Mouse (Mus musculus): Measurements from ENCODE around the gene Ctdsp2. TPM values are rescaled to one million over a fixed set of nuclear protein-coding genes. Genes with fewer than 3 reads are reported as not detected.

Gene Ctdsp2
- polyA plus RNA-seq, 2 experiments = 13.3 to 18.8 TPM

- no peak overlapping the region for H3K4me3 ChIP-seq (ENCODE audit: insufficient read depth in 1 of 2, low read depth in 2 of 2, low read length in 2 of 2)
- no peak for TF ChIP-seq EP300 (IDR thresholded peaks at IDR 0.05; ENCODE audit: low read depth)
- TF ChIP-seq CTCF (IDR thresholded peaks at IDR 0.05; ENCODE audit: low read depth) = no peak
- H3K27ac ChIP-seq = no peak overlapping the region
- H3K4me1 ChIP-seq (replicated peaks; ENCODE audit: control insufficient read depth in 2 of 2, insufficient read depth in 2 of 2, low read length in 1 of 2) = no peaks in the 10 kb centered on the region
- ATAC-seq (ENCODE audit: insufficient read depth) = no peak
- no peaks in the 10 kb centered on the region for H3K9me3 ChIP-seq (ENCODE audit: control insufficient read depth, low read length)
- peaks cover 49% of the 10 kb centered on the region for H3K27me3 ChIP-seq (ENCODE audit: control insufficient read depth, insufficient read depth, low read length)
- no peak for DNase-seq (ENCODE audit: low read depth in 3 of 3, low spot score in 3 of 3)
- H3K36me3 ChIP-seq (replicated peaks; ENCODE audit: control insufficient read depth, insufficient read depth, low read depth) = no peaks in the 10 kb centered on the region; the same call in 1 of the 2 replicates
- H3K4me2 ChIP-seq (ENCODE audit: low read depth) = no peak overlapping the region
- no peak overlapping the region for H3K9ac ChIP-seq (replicated peaks)
- 5% methylated on average over 35 of the region's 35 CpGs for WGBS (ENCODE audit: insufficient replicate concordance)
Measured at GRCm38 (mm10) chr10:127048608-127049394, 70.3 kb downstream of the Ctdsp2 start.

MicroRNAs encoded within 50 kb of the gene (microRNA counts, 519-probe panel; counts per million panel counts)
- microRNA mmu-miR-26a = 4,110 counts per million, percentile 15 among the panel's probes with 10 or more counts
- 69.9 counts per million for microRNA mmu-miR-546

Small RNAs within 50 kb of the gene (microRNA-seq; reads per million reads assigned to microRNA genes)
- gene Mir26a-2 = 63.8 reads per million, percentile 42 among the genes with 10 or more reads in this experiment
- gene Mir546 = not detected

Other genes with a start within 250 kb of the Ctdsp2 start
- 3.7 and 4.1 TPM in 2 replicates for gene Atp23, start 77.4 kb upstream of the Ctdsp2 start, polyA plus RNA-seq (2012; rRNA removed)
- gene Atp23, start 77.4 kb upstream of the Ctdsp2 start, polyA plus RNA-seq (2014; fragmentation: Nextera tagmentation; extraction: Ambion mirVana) = 7.6 and 7.9 TPM in 2 replicates
- gene Avil, start 22.0 kb downstream of the Ctdsp2 start, polyA plus RNA-seq (2012; rRNA removed) = 0.02 and 0.12 TPM in 2 replicates
- 0.03 TPM in 1 of 2 replicates, not detected in the other for gene Avil, start 22.0 kb downstream of the Ctdsp2 start, polyA plus RNA-seq (2014; fragmentation: Nextera tagmentation; extraction: Ambion mirVana)
- 22.8 and 26.7 TPM in 2 replicates for gene Tsfm, start 52.1 kb downstream of the Ctdsp2 start, polyA plus RNA-seq (2012; rRNA removed)
- gene Tsfm, start 52.1 kb downstream of the Ctdsp2 start, polyA plus RNA-seq (2014; fragmentation: Nextera tagmentation; extraction: Ambion mirVana) = 40.7 and 49.2 TPM in 2 replicates
- gene Mettl1, start 62.7 kb downstream of the Ctdsp2 start, polyA plus RNA-seq (2012; rRNA removed) = 10.6 and 12.5 TPM in 2 replicates
- gene Mettl1, start 62.7 kb downstream of the Ctdsp2 start, polyA plus RNA-seq (2014; fragmentation: Nextera tagmentation; extraction: Ambion mirVana) = 18.1 and 19.3 TPM in 2 replicates
- 0.08 and 0.09 TPM in 2 replicates for gene Eef1akmt3, start 62.8 kb downstream of the Ctdsp2 start, polyA plus RNA-seq (2012; rRNA removed)
- gene Eef1akmt3, start 62.8 kb downstream of the Ctdsp2 start, polyA plus RNA-seq (2014; fragmentation: Nextera tagmentation; extraction: Ambion mirVana) = 0.04 TPM in 1 of 2 replicates, not detected in the other
- gene Cyp27b1, start 69.5 kb downstream of the Ctdsp2 start, polyA plus RNA-seq (2012; rRNA removed) = 0.07 and 0.08 TPM in 2 replicates
- not detected in 2 replicates for gene Cyp27b1, start 69.5 kb downstream of the Ctdsp2 start, polyA plus RNA-seq (2014; fragmentation: Nextera tagmentation; extraction: Ambion mirVana)
- 0.07 and 0.12 TPM in 2 replicates for gene March9, start 81.5 kb downstream of the Ctdsp2 start, polyA plus RNA-seq (2012; rRNA removed)
- gene March9, start 81.5 kb downstream of the Ctdsp2 start, polyA plus RNA-seq (2014; fragmentation: Nextera tagmentation; extraction: Ambion mirVana) = not detected in 2 replicates
- 175 and 221 TPM in 2 replicates for gene Cdk4, start 84.8 kb downstream of the Ctdsp2 start, polyA plus RNA-seq (2012; rRNA removed)
- 519 and 576 TPM in 2 replicates for gene Cdk4, start 84.8 kb downstream of the Ctdsp2 start, polyA plus RNA-seq (2014; fragmentation: Nextera tagmentation; extraction: Ambion mirVana)
- gene Tspan31, start 91.5 kb downstream of the Ctdsp2 start, polyA plus RNA-seq (2012; rRNA removed) = 35.8 and 41.8 TPM in 2 replicates
- 18.9 and 23.8 TPM in 2 replicates for gene Tspan31, start 91.5 kb downstream of the Ctdsp2 start, polyA plus RNA-seq (2014; fragmentation: Nextera tagmentation; extraction: Ambion mirVana)
- gene Agap2, start 96.6 kb downstream of the Ctdsp2 start, polyA plus RNA-seq (2012; rRNA removed) = 3.0 and 3.7 TPM in 2 replicates
- 0.57 and 0.59 TPM in 2 replicates for gene Agap2, start 96.6 kb downstream of the Ctdsp2 start, polyA plus RNA-seq (2014; fragmentation: Nextera tagmentation; extraction: Ambion mirVana)
- 20.9 and 25.0 TPM in 2 replicates for gene Os9, start 142.4 kb downstream of the Ctdsp2 start, polyA plus RNA-seq (2012; rRNA removed)
- gene Os9, start 142.4 kb downstream of the Ctdsp2 start, polyA plus RNA-seq (2014; fragmentation: Nextera tagmentation; extraction: Ambion mirVana) = 22.9 and 29.9 TPM in 2 replicates
- gene B4galnt1, start 186.5 kb downstream of the Ctdsp2 start, polyA plus RNA-seq (2012; rRNA removed) = 9.9 and 10.4 TPM in 2 replicates
- 14.6 and 17.1 TPM in 2 replicates for gene B4galnt1, start 186.5 kb downstream of the Ctdsp2 start, polyA plus RNA-seq (2014; fragmentation: Nextera tagmentation; extraction: Ambion mirVana)
- gene Slc26a10, start 201.9 kb downstream of the Ctdsp2 start, polyA plus RNA-seq (2012; rRNA removed) = 1.5 and 1.7 TPM in 2 replicates
- 0.75 and 1.3 TPM in 2 replicates for gene Slc26a10, start 201.9 kb downstream of the Ctdsp2 start, polyA plus RNA-seq (2014; fragmentation: Nextera tagmentation; extraction: Ambion mirVana)
- 6.9 and 7.7 TPM in 2 replicates for gene Arhgef25, start 211.4 kb downstream of the Ctdsp2 start, polyA plus RNA-seq (2012; rRNA removed)
- gene Arhgef25, start 211.4 kb downstream of the Ctdsp2 start, polyA plus RNA-seq (2014; fragmentation: Nextera tagmentation; extraction: Ambion mirVana) = 3.4 and 4.8 TPM in 2 replicates
- 35.9 and 38.6 TPM in 2 replicates for gene Dtx3, start 217.0 kb downstream of the Ctdsp2 start, polyA plus RNA-seq (2012; rRNA removed)
- 11.2 and 15.0 TPM in 2 replicates for gene Dtx3, start 217.0 kb downstream of the Ctdsp2 start, polyA plus RNA-seq (2014; fragmentation: Nextera tagmentation; extraction: Ambion mirVana)
- 28.2 and 31.2 TPM in 2 replicates for gene Pip4k2c, start 232.9 kb downstream of the Ctdsp2 start, polyA plus RNA-seq (2012; rRNA removed)
- gene Pip4k2c, start 232.9 kb downstream of the Ctdsp2 start, polyA plus RNA-seq (2014; fragmentation: Nextera tagmentation; extraction: Ambion mirVana) = 25.7 and 31.1 TPM in 2 replicates